Mouse (Mus musculus) heart, adult 11 months (tissue): Measurements from ENCODE around the gene Fam131c.

ENCODE experiments used
- DNase-seq: peaks from one replicate; pipeline ENCODE4 v3.0.0; 2022

Gene Fam131c

GRCm38 (mm10) chr4:141367997-141368791, at the start of gene Fam131c:
Gene Fam131c, plus strand, starts transcription at chr4:141368220.
- DNase-seq = no peak

- DNase-seq = no peak
Observed at GRCm38 (mm10) chr4:141322526-141322925, 45.5 kb upstream of the Fam131c start.

GRCm38 (mm10) chr4:141324771-141325191, 43.2 kb upstream of the Fam131c start:
- DNase-seq = peak; percentile 99

GRCm38 (mm10) chr4:141325636-141326035, 42.4 kb upstream of the Fam131c start:
- peak; percentile 98 for DNase-seq

- DNase-seq = no peak
Observed at GRCm38 (mm10) chr4:141327075-141327474, 40.9 kb upstream of the Fam131c start.

- DNase-seq = no peak
Observed at GRCm38 (mm10) chr4:141328742-141329141, 39.3 kb upstream of the Fam131c start.

- DNase-seq = no peak
Observed at GRCm38 (mm10) chr4:141329968-141330367, 38.1 kb upstream of the Fam131c start.

GRCm38 (mm10) chr4:141331446-141331845, 36.6 kb upstream of the Fam131c start:
- no peak for DNase-seq

- no peak for DNase-seq
Observed at GRCm38 (mm10) chr4:141332258-141332657, 35.8 kb upstream of the Fam131c start.

- DNase-seq = no peak
Observed at GRCm38 (mm10) chr4:141334695-141335094, 33.3 kb upstream of the Fam131c start.

GRCm38 (mm10) chr4:141335263-141335796, 32.7 kb upstream of the Fam131c start:
- no peak for DNase-seq

GRCm38 (mm10) chr4:141336196-141336595, 31.8 kb upstream of the Fam131c start:
- no peak for DNase-seq

- no peak for DNase-seq
Observed at GRCm38 (mm10) chr4:141337986-141338385, 30.0 kb upstream of the Fam131c start.

- no peak for DNase-seq
Observed at GRCm38 (mm10) chr4:141338853-141339252, 29.2 kb upstream of the Fam131c start.

GRCm38 (mm10) chr4:141341477-141341876, 26.5 kb upstream of the Fam131c start:
- DNase-seq = no peak

GRCm38 (mm10) chr4:141343515-141343914, 24.5 kb upstream of the Fam131c start:
- DNase-seq = no peak

- DNase-seq = no peak
Observed at GRCm38 (mm10) chr4:141345219-141345618, 22.8 kb upstream of the Fam131c start.

- DNase-seq = no peak
Observed at GRCm38 (mm10) chr4:141347365-141347797, 20.6 kb upstream of the Fam131c start.

GRCm38 (mm10) chr4:141348616-141349015, 19.4 kb upstream of the Fam131c start:
- no peak for DNase-seq

GRCm38 (mm10) chr4:141350015-141350414, 18.0 kb upstream of the Fam131c start:
- DNase-seq = no peak

- DNase-seq = no peak
Observed at GRCm38 (mm10) chr4:141351972-141352371, 16.0 kb upstream of the Fam131c start.

GRCm38 (mm10) chr4:141352986-141353385, 15.0 kb upstream of the Fam131c start:
- DNase-seq = no peak

- DNase-seq = peak; percentile 98
Observed at GRCm38 (mm10) chr4:141353868-141354267, 14.2 kb upstream of the Fam131c start.

- no peak for DNase-seq
Observed at GRCm38 (mm10) chr4:141357811-141358210, 10.2 kb upstream of the Fam131c start.
